Mouse (Mus musculus) forebrain, embryonic 14.5 days (tissue): ENCODE measurements at regions not wholly inside any gene's neighbourhood (a gene's known extent, or its start where the extent isn't known, plus 50 kb on each side); places are given as distances from the start of the nearest gene placed in this dataset.

Source experiments
- ATAC-seq: fragments of 200-750 bp; cut with Nextera tagmentation; 2 replicates; pipeline ENCODE4 v1.8.0; 2017; ENCODE audit warnings: mild to moderate bottlenecking, moderate library complexity
- DNase-seq: peaks from one replicate; pipeline ENCODE4 v3.0.0-alpha.2; 2015; ENCODE audit warnings: low spot score
- H3K27ac ChIP-seq: fragments of 300-500 bp; sonication (generic); 2 replicates; pipeline ENCODE4 v1.5.1; 2014; ENCODE audit warnings: low read depth, mild to moderate bottlenecking, control low read depth, low read length, moderate library complexity
- H3K27me3 ChIP-seq: fragments of 300-500 bp; sonication (generic); replicated peaks from 2 replicates; pipeline ENCODE4 v1.6.1; 2014; ENCODE audit warnings: low read length, control low read depth, mixed read lengths; ENCODE audit not compliant: control insufficient read depth, insufficient read depth
- H3K36me3 ChIP-seq: fragments of 300-500 bp; sonication (generic); 2 replicates; pipeline ENCODE4 v1.6.1; 2014; ENCODE audit warnings: low read length, control low read depth; ENCODE audit not compliant: control insufficient read depth, insufficient read depth
- H3K4me1 ChIP-seq: fragments of 300-500 bp; sonication (generic); 2 replicates; pipeline ENCODE4 v1.6.1; 2014; ENCODE audit warnings: antibody characterized with exemption, low read length, control low read depth; ENCODE audit not compliant: control insufficient read depth, insufficient read depth
- H3K4me2 ChIP-seq: fragments of 300-500 bp; sonication (generic); 2 replicates; pipeline ENCODE4 v1.6.1; 2014; ENCODE audit warnings: mild to moderate bottlenecking, control low read depth, low read length
- H3K4me3 ChIP-seq: fragments of 300-500 bp; sonication (generic); 2 replicates; pipeline ENCODE4 v1.5.1; 2014; ENCODE audit warnings: low read depth, low read length, control low read depth
- H3K9ac ChIP-seq: fragments of 300-500 bp; sonication (generic); 2 replicates; pipeline ENCODE4 v1.6.1; 2014; ENCODE audit warnings: mild to moderate bottlenecking, low read length, control low read depth, moderate library complexity
- H3K9me3 ChIP-seq: fragments of 300-500 bp; sonication (generic); replicated peaks from 2 replicates; pipeline ENCODE4 v1.6.1; 2016; ENCODE audit warnings: low read length, control low read depth, mixed read lengths; ENCODE audit not compliant: control insufficient read depth
- WGBS: fragments of 180-500 bp; shearing (Covaris S2); extraction: QIAGEN DNeasy Blood & Tissue Kit; methylation state at CpG from one replicate; pipeline ENCODE4 v1.1.7; 2014; 5-methylcytosine and 5-hydroxymethylcytosine counted together

DNA sequence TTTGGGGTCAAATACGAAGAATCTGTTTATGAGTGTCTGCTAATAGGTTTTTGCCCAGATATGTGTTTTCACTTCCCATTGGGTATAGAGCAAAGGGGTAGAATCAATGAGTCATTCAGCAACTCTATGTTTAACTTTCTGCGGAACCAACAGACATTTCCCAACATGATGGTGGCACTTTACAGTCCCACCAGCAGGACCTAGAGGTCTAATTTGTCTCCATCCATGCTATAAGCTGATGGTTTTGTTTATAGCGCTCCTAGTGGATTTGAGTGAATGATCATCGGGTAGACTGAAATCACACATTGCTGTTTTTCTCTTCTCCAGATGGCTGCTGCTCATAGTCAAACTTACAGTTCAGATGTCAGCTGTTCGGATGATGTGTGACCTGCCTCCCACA is 99.7 kb upstream of the Arid5b start:
- no peak overlapping the region for H3K4me2 ChIP-seq
- no peak overlapping the region for H3K9ac ChIP-seq
- no peaks in the 10 kb centered on the region for H3K36me3 ChIP-seq
- H3K27me3 ChIP-seq = no peaks in the 10 kb centered on the region
- H3K9me3 ChIP-seq = no peaks in the 10 kb centered on the region
- H3K4me3 ChIP-seq = no peak overlapping the region
- no peak overlapping the region for H3K27ac ChIP-seq
- ATAC-seq = no peak
- no peaks in the 10 kb centered on the region for H3K4me1 ChIP-seq
- WGBS = 91% methylated on average over 5 of the region's 5 CpGs
- no peak for DNase-seq

GRCm38 (mm10) chr10:68377479-68377878 is 98.9 kb upstream of the Arid5b start:
- Histone ChIP-seq H3K9ac (no peak overlapping the region), H3K9me3 (no peaks in the 10 kb centered on the region), H3K36me3 (no peaks in the 10 kb centered on the region), H3K4me3 (no peak overlapping the region), H3K4me1 (no peaks in the 10 kb centered on the region), H3K27me3 (no peaks in the 10 kb centered on the region), H3K4me2 (no peak overlapping the region), H3K27ac (no peak overlapping the region)
- DNase-seq (no peak), ATAC-seq (no peak)
- 95% methylated on average over 4 of the region's 4 CpGs for WGBS

- H3K27me3 ChIP-seq = no peaks in the 10 kb centered on the region
- H3K27ac ChIP-seq = no peak overlapping the region
- no peak overlapping the region for H3K9ac ChIP-seq
- no peaks in the 10 kb centered on the region for H3K4me1 ChIP-seq
- no peaks in the 10 kb centered on the region for H3K9me3 ChIP-seq
- 55% methylated on average over 5 of the region's 5 CpGs for WGBS
- no peak overlapping the region for H3K4me2 ChIP-seq
- DNase-seq (peak; percentile 30), ATAC-seq (no peak)
- H3K4me3 ChIP-seq = no peak overlapping the region
- no peaks in the 10 kb centered on the region for H3K36me3 ChIP-seq
These were observed 95.3 kb upstream of the Arid5b start for GRCm38 (mm10) chr10:68373875-68374274.

GRCm38 (mm10) chr10:68371785-68372184 is 93.2 kb upstream of the Arid5b start:
- no peak overlapping the region for H3K4me2 ChIP-seq
- no peak for ATAC-seq
- no peaks in the 10 kb centered on the region for H3K9me3 ChIP-seq
- H3K36me3 ChIP-seq = no peaks in the 10 kb centered on the region
- no peaks in the 10 kb centered on the region for H3K4me1 ChIP-seq
- H3K9ac ChIP-seq = no peak overlapping the region
- H3K27ac ChIP-seq = no peak overlapping the region
- H3K4me3 ChIP-seq = no peak overlapping the region
- no peak for DNase-seq
- 95% methylated on average over 6 of the region's 6 CpGs for whole genome bisulfite sequencing
- no peaks in the 10 kb centered on the region for H3K27me3 ChIP-seq

GRCm38 (mm10) chr10:68370986-68371385 is 92.4 kb upstream of the Arid5b start:
- DNase-seq (no peak), ATAC-seq (no peak)
- Histone ChIP-seq H3K27ac (no peak overlapping the region), H3K9me3 (no peaks in the 10 kb centered on the region), H3K4me3 (no peak overlapping the region), H3K27me3 (no peaks in the 10 kb centered on the region), H3K4me1 (no peaks in the 10 kb centered on the region), H3K4me2 (no peak overlapping the region), H3K9ac (no peak overlapping the region), H3K36me3 (no peaks in the 10 kb centered on the region)
- 89% methylated on average over 8 of the region's 8 CpGs for WGBS

DNA sequence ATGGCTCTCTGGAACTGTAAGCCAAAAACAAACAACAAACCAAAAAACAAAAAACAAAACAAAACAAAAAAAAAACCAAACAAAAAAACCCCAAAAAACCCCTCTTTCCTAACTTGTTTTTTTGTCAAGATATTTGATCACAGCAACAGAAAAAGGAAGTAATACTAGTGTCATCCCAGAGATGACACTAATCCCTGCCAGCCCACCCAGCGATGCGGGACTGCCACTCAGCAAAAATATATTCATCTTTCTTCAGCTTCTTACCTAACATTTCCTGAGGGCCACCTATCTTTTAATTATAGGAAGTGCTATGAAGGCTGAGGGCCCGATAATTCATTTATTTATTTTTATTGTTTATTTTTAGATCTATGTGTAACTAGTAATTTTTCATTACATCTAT is 88.3 kb upstream of the Arid5b start:
- DNase-seq = no peak
- no peak overlapping the region for H3K27ac ChIP-seq
- no peaks in the 10 kb centered on the region for H3K36me3 ChIP-seq
- no peak overlapping the region for H3K4me3 ChIP-seq
- H3K4me1 ChIP-seq = no peaks in the 10 kb centered on the region
- no peak for ATAC-seq
- H3K4me2 ChIP-seq = no peak overlapping the region
- 93% methylated on average over 3 of the region's 3 CpGs for WGBS
- no peaks in the 10 kb centered on the region for H3K9me3 ChIP-seq
- no peaks in the 10 kb centered on the region for H3K27me3 ChIP-seq
- H3K9ac ChIP-seq = no peak overlapping the region

GRCm38 (mm10) chr10:68360765-68361483 is 82.4 kb upstream of the Arid5b start:
- Histone ChIP-seq H3K36me3 (no peaks in the 10 kb centered on the region), H3K27ac (no peak overlapping the region), H3K4me3 (no peak overlapping the region), H3K27me3 (no peaks in the 10 kb centered on the region), H3K4me2 (no peak overlapping the region), H3K9ac (no peak overlapping the region), H3K4me1 (peaks cover 3% of the 10 kb centered on the region), H3K9me3 (no peaks in the 10 kb centered on the region)
- 82% methylated on average over 6 of the region's 6 CpGs for WGBS
- DNase-seq (no peak), ATAC-seq (no peak)

- ATAC-seq = no peak
- H3K9ac ChIP-seq = no peak overlapping the region
- 97% methylated on average over 2 of the region's 2 CpGs for WGBS
- DNase-seq = no peak
- H3K4me3 ChIP-seq = no peak overlapping the region
- no peak overlapping the region for H3K4me2 ChIP-seq
- H3K27ac ChIP-seq = no peak overlapping the region
- H3K27me3 ChIP-seq = no peaks in the 10 kb centered on the region
- H3K9me3 ChIP-seq = no peaks in the 10 kb centered on the region
- H3K4me1 ChIP-seq = peaks cover 7% of the 10 kb centered on the region
- no peaks in the 10 kb centered on the region for H3K36me3 ChIP-seq
These were observed 80.6 kb upstream of the Arid5b start for GRCm38 (mm10) chr10:68359135-68359534.

DNA sequence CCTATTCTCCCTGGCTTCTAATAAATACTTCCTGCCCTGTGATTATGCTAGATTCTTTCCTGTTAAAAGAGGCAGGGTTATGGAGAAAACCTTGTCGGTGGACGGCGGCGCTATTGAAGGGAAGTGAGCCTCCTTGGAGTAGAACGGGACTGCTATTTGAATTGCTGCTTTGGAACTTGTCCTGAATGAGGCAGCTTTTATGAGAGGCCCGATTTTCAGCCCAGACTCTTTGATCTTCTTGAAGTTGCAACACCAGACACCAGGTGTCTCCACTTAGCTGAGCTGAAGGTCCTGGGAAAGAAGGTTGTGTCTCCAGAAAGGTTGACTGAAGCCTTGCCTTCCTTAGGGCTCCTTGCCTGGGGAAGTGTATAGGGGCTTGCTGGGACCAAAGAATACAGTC is 78.4 kb upstream of the Arid5b start:
- Histone ChIP-seq H3K9me3 (no peaks in the 10 kb centered on the region), H3K4me3 (no peak overlapping the region), H3K4me1 (peaks cover 7% of the 10 kb centered on the region), H3K36me3 (no peaks in the 10 kb centered on the region), H3K27me3 (no peaks in the 10 kb centered on the region), H3K9ac (no peak overlapping the region), H3K4me2 (no peak overlapping the region), H3K27ac (no peak overlapping the region)
- ATAC-seq = no peak
- DNase-seq = peak; percentile 22
- WGBS = 69% methylated on average over 6 of the region's 6 CpGs
